Mouse (Mus musculus) ovary, postnatal 10 days (tissue): ENCODE results near the gene Olfr1249.
"Not testable (repeated sequence)": the region's sequence is repeated elsewhere in the genome, so short reads cannot be mapped to it uniquely, and the experiment has no call there.

ENCODE experiments used
- DNase-seq: peaks from one replicate; pipeline ENCODE4 v3.0.0; 2022; ENCODE audit warnings: low spot score

Olfr1249 gene

DNA sequence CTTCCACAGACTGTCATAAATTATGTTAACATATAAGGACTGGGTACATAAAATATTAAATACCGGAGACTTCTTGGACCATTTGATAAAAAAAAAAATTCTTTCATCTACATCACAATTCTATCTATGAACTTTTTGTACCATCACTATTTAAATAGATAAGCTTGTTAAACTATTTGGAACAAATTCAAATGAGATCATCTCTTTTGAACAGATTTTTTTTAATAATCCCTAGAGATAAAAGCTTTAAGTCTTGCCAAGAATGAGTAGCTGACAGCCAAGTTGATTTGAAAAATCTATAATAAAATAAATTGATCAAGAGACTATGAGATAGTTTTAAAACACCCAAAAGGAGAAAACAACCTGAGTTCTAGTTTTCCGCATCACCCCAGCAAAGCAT lies at the start of gene Olfr1249:
Gene Olfr1249, minus strand, starts transcription at position 101 of the 400 bp plus-strand sequence.
- no peak for DNase-seq

DNA sequence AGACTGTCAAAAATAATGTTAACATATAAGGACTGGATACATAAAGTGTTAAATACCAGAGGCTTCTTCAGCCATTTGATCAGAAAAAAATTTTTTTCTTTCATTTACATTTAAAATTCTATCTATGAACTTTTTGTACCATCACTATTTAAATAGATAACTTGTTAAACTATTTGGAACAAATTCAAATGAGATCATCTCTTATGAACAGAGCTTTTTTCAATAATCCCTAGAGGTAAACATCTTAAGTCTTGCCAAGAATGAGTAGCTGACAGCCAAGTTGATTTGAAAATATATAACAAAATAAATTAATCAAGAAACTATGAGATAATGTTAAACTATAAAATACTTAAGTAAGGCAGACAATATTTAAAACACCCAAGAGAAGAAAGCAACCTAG lies 37.1 kb upstream of the Olfr1249 start, which contains the start of gene Olfr1251:
Gene Olfr1251, minus strand, starts transcription at position 101 of the 400 bp plus-strand sequence.
- no peak for DNase-seq

DNA sequence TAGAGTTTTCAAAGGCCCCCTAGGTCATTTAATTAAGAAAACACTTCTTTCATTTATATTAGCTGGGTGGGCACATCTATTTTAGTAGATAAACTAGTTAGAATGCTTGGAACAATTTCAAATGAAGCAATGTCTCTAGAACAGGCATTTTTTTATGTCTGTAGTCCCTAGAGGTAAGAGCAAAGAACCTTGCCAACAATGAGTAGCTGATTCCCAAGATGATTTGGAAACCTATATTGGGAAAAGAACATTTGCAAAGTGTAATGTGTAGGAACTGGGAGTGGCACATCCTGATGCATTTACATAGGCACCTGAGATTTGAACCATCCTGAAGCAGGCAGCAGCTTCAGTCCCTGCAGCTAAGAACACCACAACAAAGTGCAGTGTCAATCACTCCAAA lies 26.6 kb upstream of the Olfr1249 start, which contains the start of gene Olfr1250:
Gene Olfr1250, minus strand, starts transcription at position 101 of the 400 bp plus-strand sequence.
- no peak for DNase-seq

DNA sequence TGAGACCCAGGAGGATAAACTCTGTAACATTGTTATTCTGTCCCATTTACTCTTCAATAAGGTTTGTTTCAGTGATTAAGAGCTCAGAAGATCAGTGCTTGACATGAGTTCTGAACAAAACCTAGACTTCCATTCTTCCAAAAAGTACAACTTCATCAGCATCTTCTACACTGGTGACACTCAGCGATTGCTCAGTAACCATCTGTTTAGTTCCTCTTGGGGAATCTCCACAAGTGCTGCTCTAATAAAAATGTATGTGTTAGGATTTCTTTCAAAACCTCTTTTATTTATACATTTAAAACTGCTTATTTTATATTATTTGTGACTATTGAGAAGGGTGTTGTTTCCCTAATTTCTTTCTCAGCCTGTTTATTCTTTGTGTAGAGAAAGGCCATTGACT lies 16.6 kb downstream of the Olfr1249 start, which contains the start of gene Olfr1248:
Gene Olfr1248, minus strand, starts transcription at position 101 of the 400 bp plus-strand sequence.
- DNase-seq, result not testable (repeated sequence)

DNA sequence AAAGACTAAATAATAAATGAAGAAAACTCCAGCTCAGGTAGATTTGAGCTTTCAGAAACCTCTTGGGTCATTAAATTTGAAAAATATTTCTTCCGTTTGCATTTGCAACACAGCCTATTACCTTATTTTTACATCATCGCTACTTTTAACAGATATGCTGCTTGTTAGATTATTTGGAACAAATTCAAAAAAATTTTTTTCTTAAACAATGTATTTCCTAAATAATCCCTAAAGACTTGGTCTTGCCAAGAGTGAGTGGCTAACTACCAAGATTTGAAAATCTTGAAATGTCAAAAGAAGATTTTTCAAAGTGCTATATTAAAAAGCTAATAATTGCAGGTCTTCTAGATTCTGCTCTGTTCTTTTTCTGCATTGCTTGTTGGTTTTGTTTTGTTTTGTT lies 20.8 kb downstream of the Olfr1249 start, which contains the start of gene Olfr1247:
Gene Olfr1247, minus strand, starts transcription at position 101 of the 400 bp plus-strand sequence.
- DNase-seq, result no peak

DNA sequence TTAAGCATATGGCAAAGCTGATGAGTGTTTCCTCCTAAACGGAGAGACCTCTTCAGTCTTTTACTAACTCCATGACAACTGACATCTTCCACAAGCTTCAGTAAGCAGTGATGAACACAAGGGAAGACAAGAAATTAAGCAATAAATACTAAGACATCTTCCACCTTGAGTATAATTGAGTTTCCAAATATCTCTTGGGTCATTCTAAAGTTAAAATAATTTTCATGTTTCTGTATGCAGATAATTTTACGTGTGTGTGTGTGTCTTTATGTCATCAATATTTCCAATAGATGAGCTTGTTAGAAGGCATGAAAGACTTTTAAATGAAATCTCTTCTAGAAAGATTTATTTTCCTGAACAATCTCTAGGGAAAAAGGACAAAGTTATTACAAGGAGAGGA lies 41.7 kb downstream of the Olfr1249 start, which contains the start of gene Olfr1246:
Gene Olfr1246, minus strand, starts transcription at position 101 of the 400 bp plus-strand sequence.
- no peak for DNase-seq
